Mouse (Mus musculus): ENCODE results near the gene B020011L13Rik. TPM values are rescaled to one million over a fixed set of nuclear protein-coding genes. Genes with fewer than 3 reads are reported as not detected.
"Not testable (repeated sequence)": the region's sequence is repeated elsewhere in the genome, so short reads cannot be mapped to it uniquely, and the experiment has no call there.

Gene B020011L13Rik
- polyA plus RNA-seq (2012; rRNA removed) = not detected in 2 replicates

DNA sequence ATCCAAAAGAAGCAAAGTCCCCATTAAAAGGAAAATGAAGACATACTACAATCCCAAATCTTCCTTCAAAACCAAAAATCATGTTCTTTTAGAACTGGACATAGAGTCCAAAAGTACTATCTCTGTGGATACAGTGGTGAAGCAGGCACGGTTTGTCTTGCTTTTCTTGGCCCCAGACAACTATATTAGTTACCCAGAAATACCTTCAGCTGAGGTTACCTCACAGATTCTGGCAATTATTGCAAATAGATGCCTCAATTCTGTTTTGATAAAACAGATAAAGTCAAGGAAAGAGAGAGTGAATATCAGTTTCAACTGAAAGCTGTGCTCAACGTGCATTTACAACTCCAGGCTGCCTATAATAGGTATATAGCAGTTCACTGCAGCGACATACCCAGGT, at the start of gene B020011L13Rik:
Gene B020011L13Rik, plus strand, starts transcription at position 301 of the 400 bp plus-strand sequence.
- 43% methylated on average over 3 of the region's 3 CpGs for WGBS
- H3K4me1 ChIP-seq (ENCODE audit: control insufficient read depth, insufficient read depth, low read length); H3K4me3 ChIP-seq (replicated peaks; ENCODE audit: extremely low read depth, low read depth, low read length); DNase-seq: not testable (repeated sequence)

DNA sequence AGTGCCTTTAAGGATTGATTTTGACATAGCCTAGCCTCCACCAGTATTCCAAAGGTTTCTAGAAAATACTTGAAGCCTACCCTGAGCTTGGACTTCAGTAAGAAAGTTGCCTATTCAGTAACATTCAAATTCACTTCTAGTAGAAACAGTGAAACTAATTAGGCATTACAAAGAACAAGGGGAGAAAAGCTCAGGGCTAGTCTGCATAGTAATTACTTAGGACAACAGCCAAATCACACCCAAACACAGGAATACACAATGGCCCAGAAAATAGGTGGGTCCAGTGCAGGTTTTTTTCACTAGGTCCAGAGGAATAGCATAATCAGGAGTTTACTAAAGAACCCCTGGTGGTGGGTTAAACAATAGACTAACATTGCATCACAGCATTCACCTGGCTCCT, 35.3 kb downstream of the B020011L13Rik start:
- not testable (repeated sequence) for DNase-seq; H3K4me1 ChIP-seq (ENCODE audit: control insufficient read depth, insufficient read depth, low read length); H3K4me3 ChIP-seq (replicated peaks; ENCODE audit: extremely low read depth, low read depth, low read length)

DNA sequence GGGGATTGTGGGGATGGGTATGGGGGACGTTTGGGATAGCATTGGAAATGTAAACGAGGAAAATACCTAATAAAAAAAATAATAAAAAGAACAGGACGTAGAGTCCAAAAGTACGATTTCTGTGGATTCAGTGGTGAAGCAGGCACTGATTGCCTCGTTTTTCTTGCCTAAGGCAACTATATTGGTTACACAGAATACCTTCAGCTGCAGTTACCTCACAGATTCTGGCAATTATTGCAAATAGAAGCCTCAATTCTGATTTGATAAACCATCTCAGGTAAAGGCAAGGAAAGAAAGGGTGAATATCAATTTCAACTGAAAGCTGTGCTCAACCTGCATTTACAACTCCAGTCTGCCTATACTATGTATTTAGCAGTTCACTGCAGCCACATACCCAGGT, 48.8 kb downstream of the B020011L13Rik start, which contains the start of gene Gm28360:
Gene Gm28360, plus strand, starts transcription at position 301 of the 400 bp plus-strand sequence.
- H3K4me1 ChIP-seq (ENCODE audit: control insufficient read depth, insufficient read depth, low read length); H3K4me3 ChIP-seq (replicated peaks; ENCODE audit: extremely low read depth, low read depth, low read length); DNase-seq: not testable (repeated sequence)
- 47% methylated on average over 5 of the region's 5 CpGs for WGBS

DNA sequence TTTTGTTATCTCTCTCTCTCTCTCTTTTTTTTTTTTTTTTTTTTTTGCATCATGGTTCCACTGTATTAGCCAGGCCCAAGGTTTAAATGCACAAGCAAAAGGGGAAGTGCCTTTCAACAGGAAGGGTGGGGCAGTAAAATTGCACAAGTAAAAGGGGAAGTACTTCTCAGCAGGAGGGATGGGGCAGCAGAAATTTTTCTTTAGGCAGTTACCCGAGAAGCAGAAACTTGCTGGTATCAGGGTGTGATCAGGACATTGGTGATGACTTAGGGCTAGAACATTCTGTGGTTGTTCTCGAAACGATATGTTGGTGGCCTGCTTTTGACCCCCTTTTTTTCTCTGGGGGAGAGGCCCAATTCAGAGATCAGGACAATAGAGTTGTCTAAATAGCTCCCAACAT, 70.8 kb downstream of the B020011L13Rik start:
- not testable (repeated sequence) for DNase-seq; H3K4me3 ChIP-seq (replicated peaks; ENCODE audit: extremely low read depth, low read depth, low read length); H3K4me1 ChIP-seq (ENCODE audit: control insufficient read depth, insufficient read depth, low read length)
- WGBS = 84% methylated on average over 3 of the region's 3 CpGs

Other genes starting within 250 kb of the B020011L13Rik start
- not detected in 2 replicates for gene Gm28363, start 84.0 kb upstream of the B020011L13Rik start, polyA plus RNA-seq (2012; rRNA removed)
- not detected in 2 replicates for gene Gm28360, start 48.9 kb downstream of the B020011L13Rik start, polyA plus RNA-seq (2012; rRNA removed)
- gene Gm28168, start 146.9 kb downstream of the B020011L13Rik start, polyA plus RNA-seq (2012; rRNA removed) = not detected in 2 replicates
- gene Gm7145, start 184.8 kb downstream of the B020011L13Rik start, polyA plus RNA-seq (2012; rRNA removed) = not detected in 2 replicates